Mouse (Mus musculus) C2C12 (cell line): ENCODE data around the gene Scn1b.

Experiments
- CTCF ChIP-seq: IDR thresholded peaks from one replicate; pipeline ENCODE4 v1.5.1; 2011; ENCODE audit not compliant: control insufficient read depth, insufficient read depth, insufficient read length
- MAX ChIP-seq: IDR thresholded peaks from one replicate; pipeline ENCODE4 v1.6.1; 2011; ENCODE audit warnings: mild to moderate bottlenecking, control low read depth
- MYOD1 ChIP-seq: IDR thresholded peaks from one replicate; pipeline ENCODE4 v1.6.1; 2011; ENCODE audit warnings: low read depth; ENCODE audit not compliant: control insufficient read depth, insufficient read length
- MYOG ChIP-seq: IDR thresholded peaks from one replicate; pipeline ENCODE4 v1.6.1; 2011; ENCODE audit not compliant: control insufficient read depth, insufficient read length; ENCODE audit errors: extremely low read depth
- USF1 ChIP-seq: IDR thresholded peaks from one replicate; pipeline ENCODE4 v1.6.1; 2011; ENCODE audit warnings: low read depth, mild to moderate bottlenecking, control low read depth, moderate library complexity

- no peak for TF ChIP-seq USF1
- TF ChIP-seq CTCF = no peak
- no peak for TF ChIP-seq MYOG
- TF ChIP-seq MAX = no peak
- TF ChIP-seq MYOD1 = no peak
Measured at GRCm38 (mm10) chr7:31080611-31081010, 46.2 kb downstream of the Scn1b start.
